Mouse (Mus musculus): ENCODE measurements at regions not wholly inside any gene's neighbourhood (a gene's known extent, or its start where the extent isn't known, plus 50 kb on each side); places are given as distances from the start of the nearest gene placed in this dataset.

GRCm38 (mm10) chr15:85663757-85664431, 70.9 kb upstream of the Ppara start:
- Histone ChIP-seq H3K9me3 (replicated peaks; ENCODE audit: low read length) (no peaks in the 10 kb centered on the region), H3K27ac (peak overlapping the region; percentile 84), H3K9ac (ENCODE audit: low read depth, low read length) (no peak overlapping the region), H3K4me2 (ENCODE audit: low read length) (0 out of 2 replicates have a peak overlapping the region, but pooled peaks have one; percentile 18), H3K4me3 (replicated peaks; ENCODE audit: low read depth, low read length) (no peak overlapping the region), H3K4me1 (replicated peaks; ENCODE audit: insufficient read depth, low read length) (peaks cover 5% of the 10 kb centered on the region), H3K27me3 (ENCODE audit: insufficient read depth, low read length) (no peaks in the 10 kb centered on the region), H3K36me3 (ENCODE audit: insufficient read depth, low read length) (0 out of 2 replicates have a peak, but pooled peaks cover 2% of the 10 kb centered on the region)
- no peak for DNase-seq (ENCODE audit: low spot score)
- no peak for ATAC-seq (replicated peaks; ENCODE audit: low FRiP score, low read depth)
- TF ChIP-seq CTCF (IDR thresholded peaks at IDR 0.05; ENCODE audit: low read depth) = no peak
- WGBS = 87% methylated on average over 17 of the region's 17 CpGs

- Histone ChIP-seq H3K9me3 (replicated peaks; ENCODE audit: low read length) (no peaks in the 10 kb centered on the region), H3K9ac (ENCODE audit: low read depth, low read length) (no peak overlapping the region), H3K36me3 (ENCODE audit: insufficient read depth, low read length) (0 out of 2 replicates have a peak, but pooled peaks cover 2% of the 10 kb centered on the region), H3K4me2 (ENCODE audit: low read length) (0 out of 2 replicates have a peak overlapping the region, but pooled peaks have one; percentile 18), H3K4me1 (replicated peaks; ENCODE audit: insufficient read depth, low read length) (peaks cover 10% of the 10 kb centered on the region), H3K4me3 (replicated peaks; ENCODE audit: low read depth, low read length) (no peak overlapping the region), H3K27ac (peak overlapping the region; percentile 84), H3K27me3 (ENCODE audit: insufficient read depth, low read length) (no peaks in the 10 kb centered on the region)
- DNase-seq (ENCODE audit: low spot score) (no peak), ATAC-seq (replicated peaks; ENCODE audit: low FRiP score, low read depth) (peak; percentile 60; the same call in 1 of the 2 replicates)
- WGBS = 59% methylated on average over 10 of the region's 10 CpGs
- TF ChIP-seq CTCF (IDR thresholded peaks at IDR 0.05; ENCODE audit: low read depth) = no peak
These were observed 70.4 kb upstream of the Ppara start for GRCm38 (mm10) chr15:85664432-85664828.

- Histone ChIP-seq H3K9me3 (replicated peaks; ENCODE audit: low read length) (no peaks in the 10 kb centered on the region), H3K4me1 (replicated peaks; ENCODE audit: insufficient read depth, low read length) (peaks cover 15% of the 10 kb centered on the region), H3K4me2 (ENCODE audit: low read length) (0 out of 2 replicates have a peak overlapping the region, but pooled peaks have one; percentile 18), H3K9ac (ENCODE audit: low read depth, low read length) (no peak overlapping the region), H3K36me3 (ENCODE audit: insufficient read depth, low read length) (0 out of 2 replicates have a peak, but pooled peaks cover 2% of the 10 kb centered on the region), H3K4me3 (replicated peaks; ENCODE audit: low read depth, low read length) (no peak overlapping the region), H3K27me3 (ENCODE audit: insufficient read depth, low read length) (no peaks in the 10 kb centered on the region), H3K27ac (no peak overlapping the region)
- no peak for ATAC-seq (replicated peaks; ENCODE audit: low FRiP score, low read depth)
- TF ChIP-seq CTCF (IDR thresholded peaks at IDR 0.05; ENCODE audit: low read depth) = no peak
- no peak for DNase-seq (ENCODE audit: low spot score)
- WGBS = 74% methylated on average over 12 of the region's 12 CpGs
These were observed 69.5 kb upstream of the Ppara start for GRCm38 (mm10) chr15:85665181-85665821.

GRCm38 (mm10) chr15:85666496-85666895, 68.3 kb upstream of the Ppara start:
- no peaks in the 10 kb centered on the region for H3K27me3 ChIP-seq (ENCODE audit: insufficient read depth, low read length)
- DNase-seq (ENCODE audit: low spot score) (no peak), ATAC-seq (replicated peaks; ENCODE audit: low FRiP score, low read depth) (no peak)
- WGBS = 80% methylated on average over 9 of the region's 9 CpGs
- H3K4me3 ChIP-seq (replicated peaks; ENCODE audit: low read depth, low read length) = no peak overlapping the region
- H3K9ac ChIP-seq (ENCODE audit: low read depth, low read length) = no peak overlapping the region
- 0 out of 2 replicates have a peak, but pooled peaks cover 2% of the 10 kb centered on the region for H3K36me3 ChIP-seq (ENCODE audit: insufficient read depth, low read length)
- H3K4me2 ChIP-seq (ENCODE audit: low read length) = no peak overlapping the region
- TF ChIP-seq CTCF (IDR thresholded peaks at IDR 0.05; ENCODE audit: low read depth) = no peak
- no peak overlapping the region for H3K27ac ChIP-seq
- no peaks in the 10 kb centered on the region for H3K9me3 ChIP-seq (replicated peaks; ENCODE audit: low read length)
- peaks cover 15% of the 10 kb centered on the region for H3K4me1 ChIP-seq (replicated peaks; ENCODE audit: insufficient read depth, low read length)

GRCm38 (mm10) chr15:85667381-85667791, 67.4 kb upstream of the Ppara start:
- Histone ChIP-seq H3K27me3 (ENCODE audit: insufficient read depth, low read length) (no peaks in the 10 kb centered on the region), H3K9me3 (replicated peaks; ENCODE audit: low read length) (no peaks in the 10 kb centered on the region), H3K4me1 (replicated peaks; ENCODE audit: insufficient read depth, low read length) (peaks cover 15% of the 10 kb centered on the region), H3K27ac (peak overlapping the region; percentile 68; the same call in 1 of the 2 replicates), H3K9ac (ENCODE audit: low read depth, low read length) (peak overlapping the region; percentile 54; the same call in 1 of the 2 replicates), H3K4me2 (ENCODE audit: low read length) (peak overlapping the region; percentile 35), H3K4me3 (replicated peaks; ENCODE audit: low read depth, low read length) (peak overlapping the region; percentile 25), H3K36me3 (ENCODE audit: insufficient read depth, low read length) (no peaks in the 10 kb centered on the region)
- ATAC-seq (replicated peaks; ENCODE audit: low FRiP score, low read depth) (no peak), DNase-seq (ENCODE audit: low spot score) (no peak)
- 44% methylated on average over 12 of the region's 12 CpGs for WGBS
- no peak for TF ChIP-seq CTCF (IDR thresholded peaks at IDR 0.05; ENCODE audit: low read depth)

GRCm38 (mm10) chr15:85667906-85668590, 66.7 kb upstream of the Ppara start:
- no peak overlapping the region for H3K9ac ChIP-seq (ENCODE audit: low read depth, low read length)
- peaks cover 15% of the 10 kb centered on the region for H3K4me1 ChIP-seq (replicated peaks; ENCODE audit: insufficient read depth, low read length)
- no peaks in the 10 kb centered on the region for H3K9me3 ChIP-seq (replicated peaks; ENCODE audit: low read length)
- no peaks in the 10 kb centered on the region for H3K36me3 ChIP-seq (ENCODE audit: insufficient read depth, low read length)
- DNase-seq (ENCODE audit: low spot score) (no peak), ATAC-seq (replicated peaks; ENCODE audit: low FRiP score, low read depth) (no peak)
- H3K4me2 ChIP-seq (ENCODE audit: low read length) = peak overlapping the region; percentile 35; the same call in 1 of the 2 replicates
- 62% methylated on average over 7 of the region's 7 CpGs for WGBS
- 0 out of 2 replicates have a peak overlapping the region, but pooled peaks have one; percentile 25 for H3K4me3 ChIP-seq (replicated peaks; ENCODE audit: low read depth, low read length)
- H3K27me3 ChIP-seq (ENCODE audit: insufficient read depth, low read length) = no peaks in the 10 kb centered on the region
- TF ChIP-seq CTCF (IDR thresholded peaks at IDR 0.05; ENCODE audit: low read depth) = no peak
- peak overlapping the region; percentile 68; the same call in 1 of the 2 replicates for H3K27ac ChIP-seq
